ENCODE assay signal across 27 mouse cellular contexts in the genomic region with DNA sequence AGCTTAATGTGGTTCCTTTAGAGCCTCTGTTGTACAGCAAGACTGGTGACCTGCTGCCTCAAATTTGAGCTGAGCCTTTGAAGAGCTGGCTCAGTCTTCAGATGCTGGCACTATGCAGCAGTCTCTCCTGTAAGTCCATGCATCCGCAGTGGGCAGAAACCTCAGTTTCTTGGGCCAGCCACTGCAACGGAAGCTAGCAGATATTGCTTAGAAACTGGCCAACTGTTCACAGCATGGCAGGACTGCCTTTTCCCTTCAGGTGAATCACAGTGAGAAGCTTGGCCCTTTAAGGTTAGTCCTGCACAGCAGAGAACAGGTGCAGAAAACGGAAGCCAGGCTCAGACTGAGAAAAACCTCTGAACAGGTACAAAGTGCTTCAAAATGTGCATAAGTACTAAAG.
A peak's percentile ranks its signal among the peaks of the same experiment; 100 is the strongest.
DNase-seq lines count a peak whose midpoint lies in the region; ATAC-seq lines count a peak whose summit lies in the region.
"Had no signal": no experiment of that assay in that cellular context is flagged by ENCODE, and none has a peak within 500 bp of the region (broad histone marks: within the 10 kb centered on the region; RNA-seq: fewer than 3 reads in every experiment).

No protein-coding gene starts in this region.

- peak; percentile 4 for DNase-seq in cerebellum, adult 11-12 months
- DNase-seq in cerebellum, postnatal 4 days (ENCODE audit: low spot score in 2 of 2) = no peak
- DNase-seq in brain, adult 2 months (ENCODE audit: low read depth, low spot score) = peak; percentile 2
- peak; percentile 1 for DNase-seq in cerebellum, adult 9-11 months
- peak; percentile 64 to 74 for DNase-seq in cerebellum, postnatal 25 days
- no peak for DNase-seq in forebrain, embryonic 14.5 days (ENCODE audit: low spot score)
- DNase-seq: adrenal gland, adult 8-10 months; adrenal gland, postnatal 25 days; B cell, adult 2 months; forebrain, postnatal 0 days; gastrocnemius, adult 2 months; gastrocnemius, postnatal 14 days; heart, adult 18-20 months; heart, postnatal 14 days; heart, postnatal 4 days; kidney, adult 18-20 months; kidney, adult 9 months had no signal

- no peak overlapping the region for H3K27ac ChIP-seq in forebrain, embryonic 14.5 days (ENCODE audit: low read depth, low read length)
- H3K27ac ChIP-seq: forebrain, embryonic 10.5 days; forebrain, embryonic 13.5 days; gastrocnemius, adult 2 months; heart, embryonic 10.5 days; heart, embryonic 13.5 days; hindbrain, embryonic 14.5 days; hindbrain, postnatal 0 days had no signal

- no peak overlapping the region for H3K9ac ChIP-seq in forebrain, embryonic 14.5 days (ENCODE audit: low read length)
- H3K9ac ChIP-seq: forebrain, embryonic 13.5 days; forebrain, postnatal 0 days; heart, embryonic 13.5 days; hindbrain, embryonic 14.5 days had no signal

- no peak overlapping the region for H3K4me3 ChIP-seq in forebrain, embryonic 14.5 days (ENCODE audit: low read depth, low read length)
- H3K4me3 ChIP-seq: forebrain, embryonic 10.5 days; forebrain, embryonic 13.5 days; gastrocnemius, adult 2 months; heart, embryonic 10.5 days; heart, embryonic 13.5 days had no signal

- no peaks in the 10 kb centered on the region for H3K27me3 ChIP-seq in forebrain, embryonic 14.5 days (replicated peaks; ENCODE audit: control insufficient read depth, insufficient read depth, low read length)
- H3K27me3 ChIP-seq: forebrain, embryonic 13.5 days; heart, embryonic 13.5 days had no signal

- 87% methylated on average over 3 of the region's 3 CpGs for WGBS in forebrain, embryonic 14.5 days

- H3K9me3 ChIP-seq in forebrain, embryonic 14.5 days (replicated peaks; ENCODE audit: control insufficient read depth, low read length) = no peaks in the 10 kb centered on the region
- H3K9me3 ChIP-seq: forebrain, embryonic 10.5 days; forebrain, embryonic 13.5 days; heart, embryonic 10.5 days; heart, embryonic 13.5 days had no signal

- no peaks in the 10 kb centered on the region for H3K36me3 ChIP-seq in forebrain, embryonic 14.5 days (ENCODE audit: control insufficient read depth, insufficient read depth, low read length)
- H3K36me3 ChIP-seq: forebrain, embryonic 10.5 days; heart, embryonic 10.5 days; heart, embryonic 13.5 days had no signal

- H3K4me1 ChIP-seq in forebrain, embryonic 14.5 days (ENCODE audit: control insufficient read depth, insufficient read depth, low read length) = no peaks in the 10 kb centered on the region
- H3K4me1 ChIP-seq: forebrain, embryonic 10.5 days; forebrain, embryonic 13.5 days; heart, embryonic 10.5 days; heart, embryonic 13.5 days had no signal

- no peak overlapping the region for H3K4me2 ChIP-seq in forebrain, embryonic 14.5 days (ENCODE audit: low read length)
- H3K4me2 ChIP-seq: forebrain, embryonic 13.5 days; heart, embryonic 13.5 days; hindbrain, embryonic 14.5 days had no signal

- no peak for ATAC-seq in forebrain, embryonic 14.5 days
- ATAC-seq in CD4-positive, CD25-positive, alpha-beta regulatory T cell, adult 4 months = no peak
- ATAC-seq: activated CD4-positive, CD25-positive, alpha-beta regulatory T cell, adult 4 months; forebrain, embryonic 13.5 days; forebrain, postnatal 0 days; hindbrain, postnatal 0 days; inflammation-experienced regulatory T-cells, adult 6 months; intestine, embryonic 16.5 days had no signal

Comparison
In these comparisons a context has a peak if more than half of its experiments do, and no peak if none do; other contexts are left out.
1. DNase-seq: peak in cerebellum, adult 11-12 months (single experiment), brain, adult 2 months (single experiment), cerebellum, adult 9-11 months (single experiment) and cerebellum, postnatal 25 days (2 of 2); none in cerebellum, postnatal 4 days (0 of 2) and forebrain, embryonic 14.5 days (single experiment).